Mouse (Mus musculus) brain, embryonic 14.5 days (tissue): ENCODE data around the gene Rubcn.

Experiments used
- CTCF ChIP-seq: fragments of 200-500 bp; IDR thresholded peaks from 2 replicates; pipeline ENCODE4 v1.5.1; 2012; ENCODE audit warnings: inconsistent platforms, mild to moderate bottlenecking, moderate library complexity, borderline replicate concordance; ENCODE audit not compliant: insufficient read depth, insufficient read length; ENCODE audit errors: extremely low read depth
- POLR2A ChIP-seq: fragments of 200-500 bp; IDR thresholded peaks from 2 replicates; pipeline ENCODE4 v1.6.1; 2012; ENCODE audit warnings: mild to moderate bottlenecking, inconsistent platforms, borderline replicate concordance; ENCODE audit not compliant: poor library complexity, insufficient read depth, insufficient read length, severe bottlenecking; ENCODE audit errors: extremely low read depth

DNA sequence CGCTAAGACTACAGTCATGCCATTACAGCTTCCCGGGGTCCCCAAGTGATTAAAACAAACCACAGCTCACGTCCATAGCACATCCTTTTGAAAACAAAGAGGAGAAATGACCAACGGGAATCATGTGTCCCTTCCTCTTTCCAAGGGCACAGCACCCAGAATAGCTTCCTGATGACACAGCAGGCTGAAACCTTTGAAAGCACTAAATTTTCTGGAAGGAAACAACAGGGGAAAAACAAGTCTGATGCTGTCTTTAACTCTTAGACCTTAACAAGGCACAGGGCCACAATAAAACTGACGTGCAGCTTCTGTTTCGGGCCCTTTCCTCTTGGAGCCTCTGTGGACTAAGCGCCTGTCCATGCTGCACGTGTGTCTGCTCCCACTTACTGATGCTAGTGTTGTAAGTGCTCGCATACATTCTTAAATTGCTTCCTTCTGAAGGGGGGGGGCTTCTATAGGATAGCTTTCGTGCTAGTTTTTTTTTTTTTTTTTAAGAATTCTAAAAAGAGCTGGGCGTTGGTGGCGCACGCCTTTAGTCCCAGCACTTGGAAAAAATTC is 24.0 kb downstream of the Rubcn start:
- TF ChIP-seq CTCF: no peak
- no peak for TF ChIP-seq POLR2A
